Mouse (Mus musculus) erythroblast, embryonic 14.5 days (primary cell): ENCODE results near the gene Lgi4.

Experiments
- GATA1 ChIP-seq: IDR thresholded peaks from 2 replicates; pipeline ENCODE4 v1.6.1; 2012; ENCODE audit warnings: low read length, inconsistent platforms, mixed read lengths
- TAL1 ChIP-seq: IDR thresholded peaks from 3 replicates; pipeline ENCODE4 v1.6.1; 2012; ENCODE audit warnings: low read length, inconsistent platforms, mixed read lengths

DNA sequence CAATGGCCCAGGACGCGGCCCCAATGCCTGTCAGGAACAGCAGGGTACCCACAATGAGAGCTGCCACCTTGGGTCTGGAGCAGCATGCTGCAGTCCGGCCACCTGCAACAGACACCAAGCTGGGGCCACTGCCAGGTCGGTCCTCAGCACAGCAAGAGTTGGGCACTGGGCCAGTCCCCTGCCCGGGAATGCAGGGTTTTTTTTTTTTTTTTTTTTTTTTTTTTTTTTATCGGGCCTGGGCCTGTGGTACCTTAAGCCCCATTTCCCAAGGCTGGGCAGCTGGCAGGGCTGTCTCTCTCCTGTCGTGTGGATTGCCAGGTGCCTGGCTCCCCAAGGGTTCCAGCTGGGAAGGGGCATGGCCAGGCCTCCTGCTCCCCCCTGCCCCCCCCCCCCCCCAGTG is 49.9 kb downstream of the Lgi4 start:
- TF ChIP-seq GATA1, result no peak
- no peak for TF ChIP-seq TAL1
